Mouse (Mus musculus): ENCODE measurements at regions not wholly inside any gene's neighbourhood (a gene's known extent, or its start where the extent isn't known, plus 50 kb on each side); places are given as distances from the start of the nearest gene placed in this dataset.

DNA sequence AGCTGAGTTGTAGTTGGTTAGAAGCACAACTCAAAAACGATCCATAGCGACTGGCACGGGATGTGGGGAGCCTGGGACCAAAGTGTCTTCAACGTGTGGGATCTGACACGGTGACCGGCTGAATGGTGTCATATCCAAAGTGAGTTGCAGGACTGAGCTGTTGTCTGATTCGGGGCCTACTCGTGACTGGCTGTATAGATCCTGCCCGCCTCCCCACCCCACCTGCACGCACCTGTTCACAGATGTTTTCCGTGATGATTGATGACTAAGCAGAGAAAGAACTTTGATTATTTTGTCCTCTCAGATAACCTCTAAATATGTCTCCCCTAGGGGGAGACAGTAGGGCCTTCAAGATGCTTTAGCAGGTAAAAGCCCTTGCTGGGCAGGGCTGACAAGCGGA is 83.2 kb downstream of the Zfp281 start:
- TF ChIP-seq MAX (IDR thresholded peaks at IDR 0.05; ENCODE audit: low read length) (no peak), USF1 (IDR thresholded peaks at IDR 0.05; ENCODE audit: low read depth, low read length) (no peak), KAT2A (IDR thresholded peaks at IDR 0.05; ENCODE audit: insufficient replicate concordance, low read length) (no peak)

All from CH12.LX (cell line).